Mouse (Mus musculus): ENCODE measurements around the gene Klhl25.
"Not testable (repeated sequence)": the region's sequence is repeated elsewhere in the genome, so short reads cannot be mapped to it uniquely, and the experiment has no call there.

Gene Klhl25

GRCm38 (mm10) chr7:75845936-75846335 lies 2.2 kb upstream of the Klhl25 start:
- no peak for DNase-seq (ENCODE audit: extremely low spot score)

- DNase-seq (ENCODE audit: extremely low spot score), result no peak
Measured at GRCm38 (mm10) chr7:75846942-75847341, 1.2 kb upstream of the Klhl25 start.

- DNase-seq (ENCODE audit: extremely low spot score), result no peak
Measured at GRCm38 (mm10) chr7:75847489-75847888, 621 bp upstream of the Klhl25 start.

GRCm38 (mm10) chr7:75848776-75849670 lies 913 bp downstream of the Klhl25 start:
- peak; percentile 57 for DNase-seq (ENCODE audit: extremely low spot score)

DNA sequence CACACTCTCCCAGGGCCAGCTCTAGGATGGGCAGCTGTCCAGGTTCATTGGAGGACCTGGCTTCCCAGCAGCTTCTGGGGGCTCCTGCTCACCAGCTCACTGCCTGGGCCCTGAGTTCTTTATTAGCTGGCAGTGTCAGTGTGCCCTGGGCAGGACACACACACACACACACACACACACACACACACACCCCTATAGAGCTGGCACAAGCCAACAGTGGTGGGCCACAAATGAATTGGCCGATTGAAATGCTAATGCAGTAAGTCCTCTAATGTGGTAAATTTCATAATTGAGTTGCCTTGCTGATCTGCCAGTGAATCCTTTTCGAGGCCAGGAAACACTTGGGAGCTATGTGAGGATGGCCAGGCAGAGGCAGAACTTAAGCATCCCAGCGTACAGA lies 2.3 kb downstream of the Klhl25 start:
- DNase-seq (ENCODE audit: extremely low spot score), result not testable (repeated sequence)

DNA sequence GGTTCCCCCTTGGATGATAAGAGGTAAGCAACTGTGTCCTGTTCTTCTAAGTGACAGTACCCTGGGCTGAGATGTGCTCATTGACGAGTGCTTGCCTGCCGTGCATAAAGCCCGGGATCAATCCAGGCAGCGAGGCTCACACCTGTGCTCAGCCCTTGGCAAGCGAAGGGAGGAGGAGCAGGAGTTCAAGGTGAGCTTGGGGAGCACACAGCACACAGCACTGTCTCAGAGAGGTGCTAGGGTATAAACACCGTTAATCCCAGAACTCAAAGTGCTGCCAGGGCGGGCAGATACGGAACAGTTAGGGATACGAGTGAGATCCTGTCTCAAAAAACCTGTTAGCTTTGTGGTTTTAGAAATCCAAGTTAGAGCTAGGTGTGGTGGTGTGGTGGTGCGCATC lies 3.2 kb downstream of the Klhl25 start:
- DNase-seq (ENCODE audit: extremely low spot score), result no peak

- no peak for DNase-seq (ENCODE audit: extremely low spot score)
Measured at GRCm38 (mm10) chr7:75852363-75852762, 4.3 kb downstream of the Klhl25 start.

GRCm38 (mm10) chr7:75853171-75853830 lies 5.2 kb downstream of the Klhl25 start:
- no peak for DNase-seq (ENCODE audit: extremely low spot score)

- peak; percentile 42 for DNase-seq (ENCODE audit: extremely low spot score)
Measured at GRCm38 (mm10) chr7:75854231-75854925, 6.3 kb downstream of the Klhl25 start.

DNA sequence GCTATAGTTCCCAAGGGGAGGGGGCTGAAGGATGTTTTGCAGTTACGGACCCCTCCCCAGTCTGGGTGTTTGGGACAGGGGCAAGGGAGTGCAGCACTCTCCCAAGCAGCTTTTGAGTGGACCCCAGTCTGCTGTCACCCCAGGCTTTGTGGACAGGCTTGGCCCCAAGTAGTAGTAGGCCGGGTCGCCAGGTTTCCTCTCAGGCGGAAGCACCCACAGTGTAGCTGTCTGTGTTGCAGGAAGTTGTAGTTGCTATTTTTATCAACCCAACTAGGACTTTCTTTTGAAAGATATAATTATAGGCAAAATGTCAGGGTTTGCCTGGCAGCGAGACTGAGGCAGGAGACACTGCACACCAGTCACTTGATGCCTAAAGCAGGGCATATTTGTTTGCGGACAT lies 6.9 kb downstream of the Klhl25 start:
- no peak for DNase-seq (ENCODE audit: extremely low spot score)

DNA sequence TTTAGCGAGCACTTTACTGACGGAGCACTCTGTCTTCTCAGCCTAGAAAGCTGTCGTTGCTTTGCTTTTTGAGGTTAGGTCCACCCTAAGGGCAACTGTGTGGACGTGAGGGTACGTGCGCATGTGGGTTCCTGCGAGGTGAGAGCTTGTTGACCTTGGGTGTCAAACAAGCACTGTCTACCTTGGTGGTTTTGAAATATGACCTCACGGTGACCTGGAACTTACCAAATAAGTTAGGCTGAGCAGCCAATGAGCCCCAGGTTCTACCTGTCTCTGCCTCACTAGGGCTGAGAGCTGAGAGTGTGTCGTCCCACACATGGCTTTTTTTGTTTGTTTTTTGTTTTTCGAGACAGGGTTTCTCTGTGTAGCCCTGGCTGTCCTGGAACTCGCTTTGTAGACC lies 8.1 kb downstream of the Klhl25 start:
- DNase-seq (ENCODE audit: extremely low spot score), result no peak

DNA sequence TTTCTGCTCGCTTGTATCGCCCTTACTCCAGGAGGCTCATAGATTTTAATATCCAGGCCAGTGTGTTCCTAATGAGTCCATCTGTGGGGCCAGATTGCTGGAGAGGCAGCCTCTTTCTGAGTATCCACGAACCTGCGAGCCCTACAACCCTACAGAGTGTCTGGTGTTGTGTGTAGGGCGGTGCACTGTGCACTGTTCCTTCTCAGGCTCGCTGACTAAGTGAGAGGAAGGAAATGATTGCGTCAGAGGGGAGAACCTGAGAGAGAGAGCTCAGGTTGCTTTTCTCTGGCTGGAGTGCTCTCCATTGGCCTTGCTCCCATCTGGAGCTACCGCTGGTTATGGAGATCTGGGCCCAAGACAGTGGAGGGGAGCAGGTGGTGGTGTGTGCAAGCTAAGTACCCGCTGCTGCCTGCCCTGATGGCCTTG lies 11.7 kb downstream of the Klhl25 start:
- no peak for DNase-seq (ENCODE audit: extremely low spot score)

DNA sequence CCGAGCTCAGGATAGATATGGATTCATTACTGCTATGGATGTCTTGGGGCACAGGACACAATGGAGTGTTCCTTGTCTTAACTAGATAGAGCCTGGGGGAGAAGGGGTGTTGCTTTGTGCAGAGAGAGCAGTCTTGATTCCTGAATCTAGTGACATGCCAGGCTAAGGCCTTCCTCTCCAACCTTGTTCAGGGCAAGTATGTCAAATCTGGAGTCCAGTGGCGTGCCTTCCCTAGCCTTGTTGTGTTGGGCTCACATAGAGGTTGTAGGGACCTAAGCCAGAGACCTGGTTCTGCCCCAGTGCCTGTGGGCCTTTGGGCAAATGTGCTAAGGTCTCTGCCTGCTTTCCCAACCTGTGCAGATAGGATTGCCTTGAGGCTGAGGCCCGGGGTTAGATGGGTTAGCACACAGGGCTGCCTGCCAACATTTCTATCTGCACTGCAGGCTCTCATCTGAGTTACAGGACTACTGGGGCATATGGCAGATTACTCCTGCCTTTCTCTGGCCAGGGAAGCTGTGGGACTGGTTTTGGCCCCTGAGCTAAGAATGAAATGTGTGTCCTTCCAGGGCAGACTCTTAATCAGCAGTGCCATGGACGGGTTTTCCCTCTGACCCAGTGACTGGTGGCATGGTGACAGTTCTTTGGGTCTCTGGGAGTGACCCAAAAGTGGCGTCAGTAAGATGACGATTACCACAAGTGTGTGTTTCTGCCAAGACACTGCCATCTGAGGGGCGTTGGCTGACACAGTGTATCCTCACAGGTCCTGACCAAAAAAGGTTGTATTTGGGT lies 13.7 kb downstream of the Klhl25 start:
- DNase-seq (ENCODE audit: extremely low spot score), result not testable (repeated sequence)

DNA sequence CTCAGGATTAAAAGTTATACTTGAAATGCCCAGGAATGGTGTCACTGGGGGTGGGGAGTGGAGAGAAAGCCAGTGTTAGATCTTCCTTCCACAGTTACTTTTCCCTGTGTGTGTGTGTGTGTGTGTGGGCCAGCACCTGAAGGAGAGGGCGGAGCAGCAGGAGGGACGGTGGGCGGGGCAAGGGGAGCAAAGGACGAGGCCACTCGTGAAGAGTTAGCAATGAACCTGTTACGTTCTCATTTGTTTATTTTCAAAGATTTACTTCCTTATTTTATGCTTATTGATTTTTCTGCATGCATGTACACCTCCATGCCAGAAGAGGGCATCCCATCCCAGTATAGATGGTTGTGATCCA lies 14.3 kb downstream of the Klhl25 start:
- not testable (repeated sequence) for DNase-seq (ENCODE audit: extremely low spot score)

- DNase-seq (ENCODE audit: extremely low spot score), result not testable (repeated sequence)
Measured at GRCm38 (mm10) chr7:75863248-75863911, 15.3 kb downstream of the Klhl25 start.

DNA sequence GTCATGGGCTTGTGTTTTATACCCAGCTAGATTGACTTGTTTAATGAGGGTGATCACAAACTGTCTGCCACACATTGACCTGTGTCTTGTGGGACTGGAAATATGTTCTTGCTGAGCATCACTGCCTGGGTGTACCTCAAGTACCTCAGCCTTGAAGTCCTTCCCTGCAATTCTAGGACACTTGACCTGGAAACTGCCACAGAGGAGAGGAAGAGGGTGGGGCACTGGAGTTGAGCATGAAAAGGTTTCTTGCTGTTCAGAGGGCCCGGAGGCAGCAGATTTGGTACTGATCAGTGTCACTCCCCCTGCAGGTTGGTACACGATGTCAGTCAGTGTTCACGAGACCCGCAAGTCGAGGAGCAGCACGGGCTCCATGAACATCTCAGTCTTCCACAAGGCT lies 16.9 kb downstream of the Klhl25 start:
- DNase-seq (ENCODE audit: extremely low spot score), result no peak

GRCm38 (mm10) chr7:75866557-75866956 lies 18.4 kb downstream of the Klhl25 start:
- DNase-seq (ENCODE audit: extremely low spot score), result no peak

- no peak for DNase-seq (ENCODE audit: extremely low spot score)
Measured at GRCm38 (mm10) chr7:75868687-75869086, 20.6 kb downstream of the Klhl25 start.

DNA sequence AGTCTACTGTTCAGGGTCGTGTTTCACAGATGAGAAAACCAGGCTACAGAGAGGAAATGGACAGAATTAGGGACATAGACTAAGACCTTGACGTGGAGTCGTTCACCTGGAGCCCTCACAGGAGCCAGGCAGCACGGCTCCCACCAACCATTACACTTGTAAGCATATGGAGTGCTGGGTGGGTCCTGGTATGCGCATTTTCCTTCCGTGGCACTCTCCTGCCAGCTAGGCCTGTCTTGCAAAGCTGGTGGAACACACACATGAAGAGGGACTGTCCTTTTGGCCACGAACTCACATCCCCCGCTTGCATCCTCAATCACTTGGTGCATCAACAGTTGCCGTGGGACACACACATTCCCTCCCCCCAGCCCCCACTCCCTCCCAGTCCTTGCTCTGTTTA lies 22.4 kb downstream of the Klhl25 start:
- DNase-seq (ENCODE audit: extremely low spot score), result no peak

DNA sequence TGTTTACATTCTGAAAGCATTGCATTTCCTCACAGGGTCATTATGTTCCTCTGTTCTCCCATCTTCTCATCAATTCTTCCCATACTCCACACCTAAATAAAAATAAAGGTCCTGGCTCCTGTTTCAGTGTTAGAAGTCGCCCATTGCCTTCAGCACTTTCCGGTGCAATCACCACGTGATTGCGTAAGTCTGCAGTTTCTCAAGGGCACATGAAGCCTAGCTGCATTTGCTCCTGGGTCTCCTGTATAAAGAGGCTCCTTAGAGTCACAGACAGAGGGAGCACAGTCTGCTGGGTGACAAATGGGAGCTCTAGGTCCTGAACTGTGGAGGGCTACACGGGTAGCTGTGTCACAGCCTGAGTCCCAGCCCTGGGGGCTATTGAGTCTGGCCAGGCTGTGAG lies 24.1 kb downstream of the Klhl25 start:
- DNase-seq (ENCODE audit: extremely low spot score), result no peak

DNA sequence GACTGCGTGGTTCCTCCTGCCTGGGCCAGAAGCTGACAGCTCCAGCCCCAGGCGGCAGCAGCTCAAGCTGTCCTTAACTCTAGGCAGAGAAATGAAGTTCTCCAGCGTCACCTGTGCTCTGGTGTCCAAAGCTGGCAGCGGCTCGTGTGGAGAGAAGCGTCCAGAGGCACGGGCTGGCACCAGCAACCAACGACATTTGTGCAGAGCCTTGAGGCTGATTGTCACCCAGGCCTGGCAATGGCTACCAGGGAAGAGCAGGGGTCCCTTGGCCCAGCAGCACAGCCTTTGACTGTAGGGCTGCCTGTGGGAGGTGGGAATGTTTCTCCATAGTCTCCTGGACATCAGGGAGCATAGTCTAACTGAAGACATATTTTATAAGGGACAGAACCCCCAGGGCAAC lies 24.6 kb downstream of the Klhl25 start:
- DNase-seq (ENCODE audit: extremely low spot score), result no peak
